In the genomic region with DNA sequence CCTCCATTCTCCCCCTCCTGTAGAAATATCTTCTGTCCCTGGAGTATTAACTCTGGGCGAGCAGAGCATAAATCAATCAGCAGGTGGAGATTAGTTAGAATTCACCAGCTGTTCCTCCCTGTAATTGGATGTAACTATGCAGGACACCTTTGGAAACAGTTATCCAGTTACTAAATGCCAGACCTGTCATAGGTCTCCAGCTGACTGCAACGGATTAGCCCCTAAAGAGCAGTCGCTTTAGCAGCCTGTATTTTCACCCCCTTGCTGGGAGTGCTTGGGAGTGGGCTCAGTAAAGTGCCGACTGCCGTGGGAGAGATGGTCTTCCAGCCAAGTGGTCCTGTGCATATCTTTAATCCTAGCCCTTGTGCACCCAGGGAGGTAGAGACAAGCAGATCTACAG, we compare ENCODE assay signal across 12 mouse cellular contexts. TPM values are rescaled to one million over a fixed set of nuclear protein-coding genes. Genes with fewer than 3 reads are reported as not detected.
DNase-seq lines count a peak whose midpoint lies in the region; ATAC-seq lines count a peak whose summit lies in the region.
"Had no signal": no experiment of that assay in that cellular context is flagged by ENCODE, and none has a peak within 500 bp of the region (broad histone marks: within the 10 kb centered on the region; RNA-seq: fewer than 3 reads in every experiment).

No protein-coding gene starts in this region.

- no peak overlapping the region for H3K9ac ChIP-seq in embryonic facial prominence, embryonic 12.5 days
- no peak overlapping the region for H3K9ac ChIP-seq in kidney, embryonic 15.5 days
- no peak overlapping the region for H3K9ac ChIP-seq in limb, embryonic 12.5 days (replicated peaks)
- H3K9ac ChIP-seq in neural tube, embryonic 13.5 days, result peak overlapping the region; percentile 56
- H3K9ac ChIP-seq: liver, embryonic 14.5 days had no signal

- no peak for DNase-seq in embryonic facial prominence, embryonic 10.5 days (ENCODE audit: low spot score)
- DNase-seq in kidney, postnatal 14 days, result no peak
- DNase-seq in cerebellum, postnatal 10 days, result no peak
- DNase-seq in spleen, postnatal 10 days (ENCODE audit: low spot score in 2 of 2), result no peak
- DNase-seq: adrenal gland, adult 8-10 months; cerebellum, postnatal 14 days; heart, postnatal 14 days had no signal

- no peak overlapping the region for H3K4me3 ChIP-seq in embryonic facial prominence, embryonic 12.5 days
- H3K4me3 ChIP-seq in embryonic facial prominence, embryonic 10.5 days, result no peak overlapping the region
- no peak overlapping the region for H3K4me3 ChIP-seq in kidney, embryonic 15.5 days (replicated peaks)
- no peak overlapping the region for H3K4me3 ChIP-seq in limb, embryonic 12.5 days (replicated peaks)
- no peak overlapping the region for H3K4me3 ChIP-seq in neural tube, embryonic 13.5 days

- H3K27me3 ChIP-seq in embryonic facial prominence, embryonic 12.5 days, result no peaks in the 10 kb centered on the region
- no peaks in the 10 kb centered on the region for H3K27me3 ChIP-seq in embryonic facial prominence, embryonic 10.5 days (replicated peaks; ENCODE audit: low read depth, poor library complexity, severe bottlenecking)
- no peaks in the 10 kb centered on the region for H3K27me3 ChIP-seq in kidney, embryonic 15.5 days
- H3K27me3 ChIP-seq in limb, embryonic 12.5 days, result no peaks in the 10 kb centered on the region
- no peaks in the 10 kb centered on the region for H3K27me3 ChIP-seq in neural tube, embryonic 13.5 days

- no peak overlapping the region for H3K4me2 ChIP-seq in embryonic facial prominence, embryonic 12.5 days (replicated peaks)
- no peak overlapping the region for H3K4me2 ChIP-seq in kidney, embryonic 15.5 days
- H3K4me2 ChIP-seq in limb, embryonic 12.5 days, result no peak overlapping the region
- no peak overlapping the region for H3K4me2 ChIP-seq in neural tube, embryonic 13.5 days

- peak overlapping the region; percentile 69 for H3K27ac ChIP-seq in embryonic facial prominence, embryonic 12.5 days
- no peak overlapping the region for H3K27ac ChIP-seq in embryonic facial prominence, embryonic 10.5 days (replicated peaks)
- peak overlapping the region; percentile 80 for H3K27ac ChIP-seq in kidney, embryonic 15.5 days
- H3K27ac ChIP-seq in limb, embryonic 12.5 days, result peak overlapping the region; percentile 84
- peak overlapping the region; percentile 89 for H3K27ac ChIP-seq in neural tube, embryonic 13.5 days (replicated peaks)
- H3K27ac ChIP-seq: liver, embryonic 14.5 days had no signal

- WGBS in embryonic facial prominence, embryonic 12.5 days, result 54% methylated on average over 5 of the region's 5 CpGs
- 51% methylated on average over 5 of the region's 5 CpGs for WGBS in embryonic facial prominence, embryonic 10.5 days
- 25% methylated on average over 5 of the region's 5 CpGs for WGBS in kidney, embryonic 15.5 days
- WGBS in limb, embryonic 12.5 days, result 10% methylated on average over 5 of the region's 5 CpGs
- WGBS in neural tube, embryonic 13.5 days, result 16% methylated on average over 5 of the region's 5 CpGs

- H3K36me3 ChIP-seq in embryonic facial prominence, embryonic 12.5 days, result peaks cover 45% of the 10 kb centered on the region
- H3K36me3 ChIP-seq in embryonic facial prominence, embryonic 10.5 days (replicated peaks), result peaks cover 72% of the 10 kb centered on the region
- peaks cover 50% of the 10 kb centered on the region for H3K36me3 ChIP-seq in kidney, embryonic 15.5 days
- H3K36me3 ChIP-seq in limb, embryonic 12.5 days, result peaks cover 55% of the 10 kb centered on the region
- peaks cover 32% of the 10 kb centered on the region for H3K36me3 ChIP-seq in neural tube, embryonic 13.5 days

- peaks cover 3% of the 10 kb centered on the region; the same call in 1 of the 2 replicates for H3K9me3 ChIP-seq in embryonic facial prominence, embryonic 12.5 days
- H3K9me3 ChIP-seq in embryonic facial prominence, embryonic 10.5 days, result no peaks in the 10 kb centered on the region
- no peaks in the 10 kb centered on the region for H3K9me3 ChIP-seq in kidney, embryonic 15.5 days (replicated peaks)
- no peaks in the 10 kb centered on the region for H3K9me3 ChIP-seq in limb, embryonic 12.5 days
- H3K9me3 ChIP-seq in neural tube, embryonic 13.5 days, result no peaks in the 10 kb centered on the region

- no peak for ATAC-seq in embryonic facial prominence, embryonic 12.5 days (ENCODE audit: insufficient number of reproducible peaks, insufficient read depth, low FRiP score, low TSS enrichment)
- peak; percentile 52 for ATAC-seq in kidney, embryonic 15.5 days (replicated peaks; ENCODE audit: low FRiP score)
- 0 out of 2 replicates have a peak, but pooled peaks have one; percentile 27 for ATAC-seq in limb, embryonic 12.5 days (ENCODE audit: insufficient number of reproducible peaks, insufficient read depth, low FRiP score, low TSS enrichment, low read depth)
- peak; percentile 47; the same call in 1 of the 2 replicates for ATAC-seq in neural tube, embryonic 13.5 days (ENCODE audit: low read depth)

- H3K4me1 ChIP-seq in embryonic facial prominence, embryonic 12.5 days, result peaks cover 32% of the 10 kb centered on the region
- H3K4me1 ChIP-seq in embryonic facial prominence, embryonic 10.5 days, result peaks cover 23% of the 10 kb centered on the region
- peaks cover 42% of the 10 kb centered on the region for H3K4me1 ChIP-seq in kidney, embryonic 15.5 days
- peaks cover 63% of the 10 kb centered on the region for H3K4me1 ChIP-seq in limb, embryonic 12.5 days (replicated peaks)
- peaks cover 58% of the 10 kb centered on the region for H3K4me1 ChIP-seq in neural tube, embryonic 13.5 days (replicated peaks)

RNA-seq across cellular contexts. Expression of gene Copz1, which starts 17.1 kb away (rescaled TPM):
- 257 and 268 TPM in 2 replicates for polyA plus RNA-seq in embryonic facial prominence, embryonic 12.5 days (2016; fragmentation: Nextera tagmentation; extraction: Ambion mirVana)
- 281 and 285 TPM in 2 replicates for polyA plus RNA-seq in embryonic facial prominence, embryonic 10.5 days (2016; fragmentation: Nextera tagmentation; extraction: Ambion mirVana)
- 298 and 300 TPM in 2 replicates for polyA plus RNA-seq in kidney, embryonic 15.5 days (2015; fragmentation: Nextera tagmentation; extraction: Ambion mirVana)
- 252 and 259 TPM in 2 replicates for polyA plus RNA-seq in limb, embryonic 12.5 days (2016; fragmentation: Nextera tagmentation; extraction: Ambion mirVana)
- 214 and 224 TPM in 2 replicates for polyA plus RNA-seq in neural tube, embryonic 13.5 days (2015; fragmentation: Nextera tagmentation; extraction: Ambion mirVana)

RNA-seq across cellular contexts. Expression of gene Gpr84, which starts 20.8 kb away (rescaled TPM):
- 0.47 and 0.67 TPM in 2 replicates for polyA plus RNA-seq in embryonic facial prominence, embryonic 12.5 days (2016; fragmentation: Nextera tagmentation; extraction: Ambion mirVana)
- polyA plus RNA-seq in embryonic facial prominence, embryonic 10.5 days (2016; fragmentation: Nextera tagmentation; extraction: Ambion mirVana), result 0.16 and 0.29 TPM in 2 replicates
- 0.42 and 0.48 TPM in 2 replicates for polyA plus RNA-seq in kidney, embryonic 15.5 days (2015; fragmentation: Nextera tagmentation; extraction: Ambion mirVana)
- polyA plus RNA-seq in limb, embryonic 12.5 days (2016; fragmentation: Nextera tagmentation; extraction: Ambion mirVana), result 0.31 and 0.44 TPM in 2 replicates
- polyA plus RNA-seq in neural tube, embryonic 13.5 days (2015; fragmentation: Nextera tagmentation; extraction: Ambion mirVana), result 0.57 and 0.62 TPM in 2 replicates

RNA-seq across cellular contexts. Expression of gene Nfe2, which starts 31.4 kb away (rescaled TPM):
- polyA plus RNA-seq in embryonic facial prominence, embryonic 12.5 days (2016; fragmentation: Nextera tagmentation; extraction: Ambion mirVana), result 4.9 and 5.2 TPM in 2 replicates
- 4.7 and 5.9 TPM in 2 replicates for polyA plus RNA-seq in embryonic facial prominence, embryonic 10.5 days (2016; fragmentation: Nextera tagmentation; extraction: Ambion mirVana)
- 5.1 and 6.2 TPM in 2 replicates for polyA plus RNA-seq in kidney, embryonic 15.5 days (2015; fragmentation: Nextera tagmentation; extraction: Ambion mirVana)
- polyA plus RNA-seq in limb, embryonic 12.5 days (2016; fragmentation: Nextera tagmentation; extraction: Ambion mirVana), result 4.6 and 4.7 TPM in 2 replicates
- polyA plus RNA-seq in neural tube, embryonic 13.5 days (2015; fragmentation: Nextera tagmentation; extraction: Ambion mirVana), result 1.3 and 1.9 TPM in 2 replicates

RNA-seq across cellular contexts. Expression of gene Hnrnpa1, which starts 49.4 kb away (rescaled TPM):
- 1,204 and 1,244 TPM in 2 replicates for polyA plus RNA-seq in embryonic facial prominence, embryonic 12.5 days (2016; fragmentation: Nextera tagmentation; extraction: Ambion mirVana)
- polyA plus RNA-seq in embryonic facial prominence, embryonic 10.5 days (2016; fragmentation: Nextera tagmentation; extraction: Ambion mirVana), result 1,897 and 1,928 TPM in 2 replicates
- polyA plus RNA-seq in kidney, embryonic 15.5 days (2015; fragmentation: Nextera tagmentation; extraction: Ambion mirVana), result 1,025 and 1,038 TPM in 2 replicates
- 1,378 and 1,438 TPM in 2 replicates for polyA plus RNA-seq in limb, embryonic 12.5 days (2016; fragmentation: Nextera tagmentation; extraction: Ambion mirVana)
- 784 and 805 TPM in 2 replicates for polyA plus RNA-seq in neural tube, embryonic 13.5 days (2015; fragmentation: Nextera tagmentation; extraction: Ambion mirVana)

RNA-seq across cellular contexts. Expression of gene Cbx5, which starts 50.0 kb away (rescaled TPM):
- 173 and 176 TPM in 2 replicates for polyA plus RNA-seq in embryonic facial prominence, embryonic 12.5 days (2016; fragmentation: Nextera tagmentation; extraction: Ambion mirVana)
- polyA plus RNA-seq in embryonic facial prominence, embryonic 10.5 days (2016; fragmentation: Nextera tagmentation; extraction: Ambion mirVana), result 202 and 206 TPM in 2 replicates
- 124 and 125 TPM in 2 replicates for polyA plus RNA-seq in kidney, embryonic 15.5 days (2015; fragmentation: Nextera tagmentation; extraction: Ambion mirVana)
- 201 and 206 TPM in 2 replicates for polyA plus RNA-seq in limb, embryonic 12.5 days (2016; fragmentation: Nextera tagmentation; extraction: Ambion mirVana)
- polyA plus RNA-seq in neural tube, embryonic 13.5 days (2015; fragmentation: Nextera tagmentation; extraction: Ambion mirVana), result 104 and 116 TPM in 2 replicates
